Mouse (Mus musculus) liver, embryonic 16.5 days (tissue): ENCODE results near the gene Olfr981. TPM values are rescaled to one million over a fixed set of nuclear protein-coding genes. Genes with fewer than 3 reads are reported as not detected.
"Not testable (repeated sequence)": the region's sequence is repeated elsewhere in the genome, so short reads cannot be mapped to it uniquely, and the experiment has no call there.

Source experiments
- ATAC-seq: fragments of 200-750 bp; cut with Nextera tagmentation; 2 replicates; pipeline ENCODE4 v1.8.0; 2017; ENCODE audit warnings: low read depth, mild to moderate bottlenecking, moderate number of reproducible peaks, moderate library complexity
- H3K27ac ChIP-seq: fragments of 300-500 bp; sonication (generic); 2 replicates; pipeline ENCODE4 v1.5.1; 2014; ENCODE audit warnings: mild to moderate bottlenecking, low read length
- H3K27me3 ChIP-seq: fragments of 300-500 bp; sonication (generic); 2 replicates; pipeline ENCODE4 v1.6.1; 2014; ENCODE audit warnings: low read depth, low read length, mixed read lengths; ENCODE audit not compliant: control insufficient read depth, insufficient read depth
- H3K36me3 ChIP-seq: fragments of 300-500 bp; sonication (generic); 2 replicates; pipeline ENCODE4 v1.6.1; 2014; ENCODE audit warnings: mild to moderate bottlenecking; ENCODE audit not compliant: control insufficient read depth, insufficient read depth
- H3K4me1 ChIP-seq: fragments of 300-500 bp; sonication (generic); 2 replicates; pipeline ENCODE4 v1.6.1; 2014; ENCODE audit warnings: low read depth, low read length, mixed read lengths; ENCODE audit not compliant: control insufficient read depth
- H3K4me2 ChIP-seq: fragments of 300-500 bp; sonication (generic); 2 replicates; pipeline ENCODE4 v1.6.1; 2014; ENCODE audit warnings: low read depth, low read length, mixed read lengths
- H3K4me3 ChIP-seq: fragments of 300-500 bp; sonication (generic); 2 replicates; pipeline ENCODE4 v1.5.1; 2014; ENCODE audit warnings: low read depth, mild to moderate bottlenecking, low read length
- H3K9ac ChIP-seq: fragments of 300-500 bp; sonication (generic); 2 replicates; pipeline ENCODE4 v1.6.1; 2014; ENCODE audit warnings: low read depth, low read length
- H3K9me3 ChIP-seq: fragments of 300-500 bp; sonication (generic); replicated peaks from 2 replicates; pipeline ENCODE4 v1.6.1; 2016; ENCODE audit warnings: low read length; ENCODE audit not compliant: control insufficient read depth
- WGBS: fragments of 180-500 bp; shearing (Covaris S2); extraction: QIAGEN DNeasy Blood & Tissue Kit; methylation state at CpG from one replicate; pipeline ENCODE4 v1.1.7; 2014; ENCODE audit not compliant: insufficient replicate concordance; 5-methylcytosine and 5-hydroxymethylcytosine counted together
- polyA plus RNA-seq: library from polyadenylated mRNA; unstranded; fragments of >200 nt; fragmentation: Nextera tagmentation; extraction: Ambion mirVana; gene quantifications from 2 replicates; pipeline ENCODE4 v1.2.1, GENCODE M21; 2015

Gene Olfr981
- polyA plus RNA-seq, result not detected in 2 replicates

DNA sequence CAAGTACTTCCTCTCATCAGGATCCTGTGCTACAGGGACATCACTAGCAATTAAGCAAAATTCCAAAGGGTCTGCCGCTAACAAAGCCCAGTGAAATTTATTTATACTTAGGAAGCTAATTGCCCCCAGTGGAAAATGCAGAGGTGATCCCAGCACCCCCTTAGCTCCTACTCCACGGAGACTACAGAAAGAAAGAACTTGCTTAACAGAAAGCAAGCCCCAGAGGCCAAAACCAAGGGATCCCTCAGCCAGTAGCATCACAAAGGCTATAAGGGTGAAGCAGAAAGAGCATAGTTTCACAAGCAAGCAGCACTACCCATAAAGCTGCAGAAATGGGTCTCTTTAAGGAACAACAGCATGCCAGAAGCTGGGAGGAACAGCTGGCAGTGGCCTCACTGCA lies at the start of gene Olfr981:
Gene Olfr981, plus strand, starts transcription at position 301 of the 400 bp plus-strand sequence.
- Histone ChIP-seq H3K9ac (no peak within 1 kb of the TSS), H3K36me3 (no peaks in the 10 kb centered on the region), H3K27ac (no peak within 1 kb of the TSS), H3K27me3 (no peaks in the 10 kb centered on the region), H3K4me2 (no peak within 1 kb of the TSS), H3K4me1 (no peaks in the 10 kb centered on the region), H3K9me3 (no peaks in the 10 kb centered on the region), H3K4me3 (no peak within 1 kb of the TSS)
- WGBS, result 50% methylated on average over 2 of the region's 2 CpGs
- no peak for ATAC-seq

DNA sequence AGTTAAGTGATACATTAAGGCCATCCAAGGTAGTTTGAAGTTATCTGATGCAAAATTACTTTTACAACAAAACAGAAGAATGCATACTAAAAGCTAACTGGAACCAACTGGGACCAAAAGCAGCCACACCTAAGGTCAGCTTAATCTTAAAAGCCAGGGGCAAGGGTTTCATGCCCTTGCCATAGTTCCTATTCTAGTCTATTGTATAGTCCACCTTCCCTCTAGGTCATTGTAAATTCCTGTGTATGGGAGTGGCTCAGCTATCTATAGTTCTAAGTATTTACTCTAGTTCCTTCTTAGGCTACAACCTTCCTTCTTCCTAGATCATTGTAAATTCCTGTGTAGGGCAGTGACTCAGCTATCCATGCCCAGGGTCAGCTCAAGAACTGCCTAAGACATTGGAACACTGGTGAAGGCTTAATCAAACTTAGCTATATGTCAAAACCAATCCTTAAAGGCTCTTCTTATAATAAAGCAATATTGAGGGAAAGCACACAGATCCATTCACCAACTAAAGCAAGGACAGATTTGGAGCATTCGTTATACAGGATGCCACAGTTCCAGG lies 44.6 kb upstream of the Olfr981 start:
- not testable (repeated sequence) for H3K36me3 ChIP-seq, H3K9ac ChIP-seq, ATAC-seq, H3K9me3 ChIP-seq, H3K4me2 ChIP-seq, H3K4me1 ChIP-seq, H3K4me3 ChIP-seq, H3K27ac ChIP-seq, H3K27me3 ChIP-seq
- 44% methylated on average over 1 of the region's 1 CpGs for WGBS

DNA sequence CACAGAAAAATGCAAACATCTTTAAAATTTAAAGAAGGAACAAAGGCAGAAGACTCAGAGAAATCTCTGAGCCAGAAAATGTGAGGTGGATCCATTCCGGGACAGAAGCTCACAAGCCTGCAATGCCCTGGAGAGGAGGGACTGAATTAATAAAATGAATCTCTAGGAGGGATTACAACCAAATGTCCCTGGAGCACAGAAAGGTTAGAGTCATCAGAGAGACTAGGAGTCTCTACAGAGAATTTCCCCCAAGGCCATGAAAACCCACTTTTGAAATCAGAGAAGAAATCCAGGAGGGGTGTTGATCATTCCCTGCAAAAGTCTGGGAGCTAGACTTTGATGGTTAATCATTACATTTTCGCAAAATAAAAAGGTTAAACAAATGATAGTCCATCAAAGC lies 29.5 kb upstream of the Olfr981 start, which contains the start of gene Olfr978:
Gene Olfr978, plus strand, starts transcription at position 301 of the 400 bp plus-strand sequence.
- 48% methylated on average over 2 of the region's 2 CpGs for WGBS
- no peaks in the 10 kb centered on the region for H3K36me3 ChIP-seq
- no peak within 1 kb of the TSS for H3K4me2 ChIP-seq
- H3K9ac ChIP-seq, result no peak within 1 kb of the TSS
- no peak for ATAC-seq
- no peak within 1 kb of the TSS for H3K27ac ChIP-seq
- H3K9me3 ChIP-seq, result no peaks in the 10 kb centered on the region
- H3K4me3 ChIP-seq, result no peak within 1 kb of the TSS
- H3K27me3 ChIP-seq, result no peaks in the 10 kb centered on the region
- no peaks in the 10 kb centered on the region for H3K4me1 ChIP-seq

DNA sequence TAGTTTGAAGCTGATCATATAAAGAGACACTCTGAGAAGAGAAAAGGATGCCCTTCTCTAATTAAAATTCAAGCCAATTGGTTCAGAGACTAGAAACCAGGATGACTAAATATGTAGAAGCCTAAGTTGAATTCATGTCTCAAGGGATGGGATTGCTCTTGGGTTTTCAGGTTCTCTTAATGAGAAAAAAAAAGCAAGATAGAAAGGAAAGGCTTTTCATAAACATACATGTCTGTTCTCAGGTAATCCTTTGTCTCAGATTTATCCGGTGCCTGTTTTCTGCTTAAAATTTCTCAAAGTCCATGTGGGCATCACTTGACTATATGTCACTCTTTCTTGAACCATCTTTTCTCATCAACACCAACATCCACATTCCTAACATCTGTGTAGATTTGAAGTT lies 17.9 kb upstream of the Olfr981 start, which contains the start of gene Olfr979:
Gene Olfr979, minus strand, starts transcription at position 101 of the 400 bp plus-strand sequence.
- Histone ChIP-seq H3K4me2 (no peak within 1 kb of the TSS), H3K27ac (no peak within 1 kb of the TSS), H3K36me3 (no peaks in the 10 kb centered on the region), H3K27me3 (no peaks in the 10 kb centered on the region), H3K9ac (no peak within 1 kb of the TSS), H3K9me3 (no peaks in the 10 kb centered on the region), H3K4me1 (no peaks in the 10 kb centered on the region), H3K4me3 (no peak within 1 kb of the TSS)
- WGBS, result 81% methylated on average over 1 of the region's 1 CpGs
- ATAC-seq, result no peak

DNA sequence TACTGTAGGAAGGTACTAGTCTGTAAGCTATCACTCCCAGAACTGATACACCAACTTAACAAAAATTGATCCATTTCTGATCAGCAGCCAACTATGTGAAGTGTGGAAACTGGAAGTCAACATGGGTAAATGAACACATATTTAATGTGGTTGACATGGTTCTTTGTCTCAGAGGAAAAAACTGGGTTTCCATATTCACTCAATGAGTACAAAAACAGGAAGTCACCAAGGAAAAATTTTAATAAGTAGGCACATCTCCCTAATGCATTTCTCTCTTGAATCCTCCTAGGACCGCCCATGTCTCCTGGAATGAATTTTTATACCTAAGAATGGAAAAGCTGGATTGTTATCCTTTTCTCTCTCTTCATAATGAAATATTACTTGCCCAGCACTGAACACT lies 11.8 kb upstream of the Olfr981 start, which contains the start of gene Olfr980:
Gene Olfr980, minus strand, starts transcription at position 101 of the 400 bp plus-strand sequence.
- Histone ChIP-seq H3K9ac (no peak within 1 kb of the TSS), H3K27ac (no peak within 1 kb of the TSS), H3K36me3 (no peaks in the 10 kb centered on the region), H3K4me2 (no peak within 1 kb of the TSS), H3K4me1 (no peaks in the 10 kb centered on the region), H3K9me3 (no peaks in the 10 kb centered on the region), H3K27me3 (no peaks in the 10 kb centered on the region), H3K4me3 (no peak within 1 kb of the TSS)
- no peak for ATAC-seq
- 61% methylated on average over 1 of the region's 1 CpGs for WGBS

DNA sequence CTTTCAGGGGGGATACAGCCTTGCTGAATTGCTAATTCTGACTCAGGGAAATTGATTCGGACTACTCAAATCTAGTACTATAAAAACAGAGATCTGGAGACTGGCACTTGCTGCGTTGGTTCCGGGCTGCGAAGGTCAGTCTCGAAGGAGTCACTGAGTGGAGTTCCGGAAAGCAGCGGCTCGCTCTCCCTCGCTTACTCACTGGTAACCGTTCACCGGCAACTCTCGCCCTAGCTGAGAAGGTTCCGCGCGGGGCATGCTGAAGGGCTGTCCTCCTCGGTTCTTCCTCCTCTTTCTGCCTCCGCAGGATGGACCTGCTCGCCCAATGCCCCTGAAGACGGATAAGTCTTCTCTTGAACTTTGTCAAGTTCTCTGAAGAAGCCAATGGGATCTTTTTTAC lies 28.9 kb downstream of the Olfr981 start:
- Histone ChIP-seq H3K9ac (no peak overlapping the region), H3K4me1 (no peaks in the 10 kb centered on the region), H3K4me3 (no peak overlapping the region), H3K27me3 (no peaks in the 10 kb centered on the region), H3K27ac (no peak overlapping the region), H3K36me3 (no peaks in the 10 kb centered on the region), H3K4me2 (no peak overlapping the region), H3K9me3 (no peaks in the 10 kb centered on the region)
- WGBS, result 77% methylated on average over 19 of the region's 19 CpGs
- ATAC-seq, result no peak

DNA sequence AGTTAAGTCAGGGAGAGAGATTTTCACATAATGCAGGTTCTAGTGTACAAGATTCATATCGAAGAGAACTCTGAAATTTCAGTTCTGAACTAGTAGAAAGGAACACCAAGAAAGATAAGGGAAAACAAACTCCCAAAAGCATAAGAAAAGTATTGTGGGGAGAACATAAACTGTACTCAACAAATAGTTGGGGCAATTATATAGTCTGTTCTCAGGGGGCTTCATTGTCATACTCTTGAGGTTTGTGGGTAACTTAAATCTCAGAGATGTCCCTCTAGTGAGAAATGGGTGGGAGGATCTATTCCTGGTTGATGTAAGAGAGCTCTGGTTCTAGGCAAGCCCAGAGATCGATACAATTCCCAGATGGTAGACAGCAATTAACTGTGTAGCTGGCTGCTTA lies 52.3 kb downstream of the Olfr981 start, which contains the start of gene Olfr982:
Gene Olfr982, plus strand, starts transcription at position 301 of the 400 bp plus-strand sequence.
- Histone ChIP-seq H3K9ac (no peak within 1 kb of the TSS), H3K27ac (no peak within 1 kb of the TSS), H3K4me3 (no peak within 1 kb of the TSS), H3K36me3 (no peaks in the 10 kb centered on the region), H3K9me3 (no peaks in the 10 kb centered on the region), H3K4me1 (no peaks in the 10 kb centered on the region), H3K27me3 (no peaks in the 10 kb centered on the region), H3K4me2 (no peak within 1 kb of the TSS)
- WGBS, result 51% methylated on average over 2 of the region's 2 CpGs
- no peak for ATAC-seq

Other genes starting within 250 kb of the Olfr981 start
- gene Olfr968, start 238.2 kb upstream of the Olfr981 start, polyA plus RNA-seq, result not detected in 2 replicates
- not detected in 2 replicates for gene Olfr969, start 230.5 kb upstream of the Olfr981 start, polyA plus RNA-seq
- gene Olfr970, start 212.6 kb upstream of the Olfr981 start, polyA plus RNA-seq, result not detected in 2 replicates
- not detected in 2 replicates for gene Olfr971, start 184.6 kb upstream of the Olfr981 start, polyA plus RNA-seq
- not detected in 2 replicates for gene Olfr972, start 155.0 kb upstream of the Olfr981 start, polyA plus RNA-seq
- gene Olfr229, start 114.1 kb upstream of the Olfr981 start, polyA plus RNA-seq, result not detected in 2 replicates
- not detected in 2 replicates for gene Olfr974, start 84.0 kb upstream of the Olfr981 start, polyA plus RNA-seq
- not detected in 2 replicates for gene Olfr975, start 69.4 kb upstream of the Olfr981 start, polyA plus RNA-seq
- gene Olfr976, start 60.3 kb upstream of the Olfr981 start, polyA plus RNA-seq, result not detected in 2 replicates
- gene Olfr978, start 29.4 kb upstream of the Olfr981 start, polyA plus RNA-seq, result not detected in 2 replicates
- gene Olfr979, start 18.0 kb upstream of the Olfr981 start, polyA plus RNA-seq, result not detected in 2 replicates
- not detected in 2 replicates for gene Olfr980, start 11.9 kb upstream of the Olfr981 start, polyA plus RNA-seq
- not detected in 2 replicates for gene Olfr982, start 52.4 kb downstream of the Olfr981 start, polyA plus RNA-seq
- gene Olfr983, start 72.1 kb downstream of the Olfr981 start, polyA plus RNA-seq, result not detected in 2 replicates
- not detected in 2 replicates for gene Olfr984, start 92.7 kb downstream of the Olfr981 start, polyA plus RNA-seq
- gene Olfr985, start 108.7 kb downstream of the Olfr981 start, polyA plus RNA-seq, result not detected in 2 replicates
- not detected in 2 replicates for gene Tmem225, start 126.7 kb downstream of the Olfr981 start, polyA plus RNA-seq
- gene Olfr986, start 159.5 kb downstream of the Olfr981 start, polyA plus RNA-seq, result not detected in 2 replicates
- 0.72 and 0.79 TPM in 2 replicates for gene Zfp202, start 170.9 kb downstream of the Olfr981 start, polyA plus RNA-seq
- gene Scn3b, start 247.8 kb downstream of the Olfr981 start, polyA plus RNA-seq, result 0.28 and 0.30 TPM in 2 replicates